ENCODE assay signal across 9 mouse cellular contexts in the genomic region with DNA sequence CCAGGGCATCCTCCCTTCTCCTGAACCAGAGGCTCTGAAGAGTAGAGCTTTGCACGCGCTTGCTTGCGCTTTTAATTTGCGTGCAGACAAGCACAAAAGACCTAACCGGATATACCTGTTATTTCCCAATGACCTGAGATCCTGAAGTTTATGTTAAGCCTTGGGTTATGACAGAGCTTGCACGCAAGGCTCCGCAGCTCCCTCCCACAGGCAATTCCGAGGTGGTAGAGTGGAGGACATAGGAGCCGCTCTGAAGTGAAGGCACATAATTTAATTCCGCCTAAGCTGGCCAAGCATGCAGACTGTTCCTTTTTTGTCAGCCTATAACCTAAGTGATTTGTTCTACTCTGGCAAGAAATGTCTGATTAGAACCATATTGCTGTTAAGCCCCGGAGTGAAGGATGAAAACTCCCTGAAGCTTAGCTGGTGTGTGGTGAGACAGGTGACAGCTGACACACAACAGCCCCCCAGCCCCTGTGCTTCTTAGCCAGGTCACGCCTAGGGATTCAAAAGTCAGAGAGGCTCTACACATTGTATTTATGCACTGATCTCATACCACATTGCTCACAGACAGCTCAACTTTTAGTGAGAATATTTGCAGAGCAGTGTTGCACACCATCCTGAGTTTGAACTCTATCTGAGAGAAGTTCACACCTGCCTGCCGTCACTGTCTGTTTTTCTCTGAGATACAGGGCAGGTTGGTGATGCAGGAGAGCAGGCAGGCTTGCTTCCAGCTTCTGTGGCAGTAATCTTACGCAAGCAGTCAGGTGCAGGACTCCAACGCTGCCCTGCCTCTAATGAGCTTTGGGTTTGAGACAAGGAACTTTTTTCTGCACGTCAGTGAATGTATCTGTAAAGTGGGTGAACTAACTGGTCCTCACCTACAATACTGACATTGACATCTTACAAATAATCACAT. TPM values are rescaled to one million over a fixed set of nuclear protein-coding genes. Genes with fewer than 3 reads are reported as not detected.
A peak's percentile ranks its signal among the peaks of the same experiment; 100 is the strongest.
DNase-seq lines count a peak whose midpoint lies in the region; ATAC-seq and TF ChIP-seq lines count a peak whose summit lies in the region.
"Had no signal": no experiment of that assay in that cellular context is flagged by ENCODE, and none has a peak within 500 bp of the region (broad histone marks: within the 10 kb centered on the region; RNA-seq: fewer than 3 reads in every experiment).

No protein-coding gene starts in this region.

- no peaks in the 10 kb centered on the region for H3K27me3 ChIP-seq in heart, embryonic 14.5 days (ENCODE audit: control insufficient read depth, insufficient read depth, low read length)
- 0 out of 2 replicates have a peak, but pooled peaks cover 5% of the 10 kb centered on the region for H3K27me3 ChIP-seq in embryonic facial prominence, embryonic 12.5 days
- 0 out of 2 replicates have a peak, but pooled peaks cover 6% of the 10 kb centered on the region for H3K27me3 ChIP-seq in intestine, embryonic 14.5 days (replicated peaks; ENCODE audit: control insufficient read depth, insufficient read depth, low read length)
- 0 out of 2 replicates have a peak, but pooled peaks cover 7% of the 10 kb centered on the region for H3K27me3 ChIP-seq in midbrain, embryonic 15.5 days (replicated peaks)

- H3K27ac ChIP-seq in heart, embryonic 14.5 days (replicated peaks in 1 of 2; ENCODE audit: control insufficient read depth in 1 of 2, insufficient read depth in 1 of 2, low read depth in 2 of 2, low read length in 2 of 2) = peak overlapping the region in 1 of 2 experiments; percentile 12; a peak in 1 of 4 replicates
- peak overlapping the region; percentile 20; the same call in 1 of the 2 replicates for H3K27ac ChIP-seq in embryonic facial prominence, embryonic 12.5 days
- H3K27ac ChIP-seq in intestine, embryonic 14.5 days (ENCODE audit: low read depth) = no peak overlapping the region
- no peak overlapping the region for H3K27ac ChIP-seq in midbrain, embryonic 15.5 days
- no peak overlapping the region for H3K27ac ChIP-seq in layer of hippocampus, adult 2 months

- no peak for TF ChIP-seq CTCF in layer of hippocampus, adult 2 months (conservative IDR thresholded peaks at IDR 0.05)

- H3K4me3 ChIP-seq in heart, embryonic 14.5 days (ENCODE audit: control insufficient read depth in 1 of 2, insufficient read depth in 1 of 2, low read depth in 1 of 2, low read length in 2 of 2) = peak overlapping the region; percentile 28 to 32
- H3K4me3 ChIP-seq in embryonic facial prominence, embryonic 12.5 days = no peak overlapping the region
- no peak overlapping the region for H3K4me3 ChIP-seq in intestine, embryonic 14.5 days (ENCODE audit: low read depth, low read length)
- peak overlapping the region; percentile 17 for H3K4me3 ChIP-seq in midbrain, embryonic 15.5 days
- H3K4me3 ChIP-seq in layer of hippocampus, adult 2 months = no peak overlapping the region; the same call in 1 of the 2 replicates
- H3K4me3 ChIP-seq: megakaryocyte, embryonic 14.5 days had no signal

- no peaks in the 10 kb centered on the region for H3K36me3 ChIP-seq in heart, embryonic 14.5 days (ENCODE audit: control insufficient read depth, insufficient read depth, low read length)
- H3K36me3 ChIP-seq in embryonic facial prominence, embryonic 12.5 days = no peaks in the 10 kb centered on the region
- no peaks in the 10 kb centered on the region for H3K36me3 ChIP-seq in intestine, embryonic 14.5 days (ENCODE audit: control insufficient read depth, insufficient read depth, low read length)
- no peaks in the 10 kb centered on the region for H3K36me3 ChIP-seq in midbrain, embryonic 15.5 days (replicated peaks)

- H3K4me1 ChIP-seq in heart, embryonic 14.5 days (ENCODE audit: control insufficient read depth in 2 of 2, insufficient read depth in 2 of 2, low read length in 2 of 2) = peaks cover 14 to 24% of the 10 kb centered on the region in 2 experiments
- peaks cover 30% of the 10 kb centered on the region for H3K4me1 ChIP-seq in embryonic facial prominence, embryonic 12.5 days
- H3K4me1 ChIP-seq in intestine, embryonic 14.5 days (replicated peaks; ENCODE audit: control insufficient read depth, insufficient read depth, low read length) = peaks cover 12% of the 10 kb centered on the region
- H3K4me1 ChIP-seq in midbrain, embryonic 15.5 days = peaks cover 13% of the 10 kb centered on the region; the same call in 1 of the 2 replicates
- H3K4me1 ChIP-seq: megakaryocyte, embryonic 14.5 days had no signal

- H3K9ac ChIP-seq in heart, embryonic 14.5 days (ENCODE audit: low read length) = no peak overlapping the region
- no peak overlapping the region for H3K9ac ChIP-seq in embryonic facial prominence, embryonic 12.5 days
- no peak overlapping the region for H3K9ac ChIP-seq in intestine, embryonic 14.5 days (ENCODE audit: low read length)
- H3K9ac ChIP-seq in midbrain, embryonic 15.5 days = no peak overlapping the region

- no peak for ATAC-seq in heart, embryonic 14.5 days (ENCODE audit: insufficient number of reproducible peaks, insufficient read depth, low FRiP score, low read depth)
- peak; percentile 58; the same call in 1 of the 2 replicates for ATAC-seq in embryonic facial prominence, embryonic 12.5 days (ENCODE audit: insufficient number of reproducible peaks, insufficient read depth, low FRiP score, low TSS enrichment)
- ATAC-seq in intestine, embryonic 14.5 days (replicated peaks; ENCODE audit: low FRiP score, low TSS enrichment, low read depth) = peak; percentile 74
- peak; percentile 42 for ATAC-seq in midbrain, embryonic 15.5 days (replicated peaks)
- no peak for ATAC-seq in erythroid progenitor cell, adult 5-6 weeks (replicated peaks; ENCODE audit: low FRiP score, poor library complexity, severe bottlenecking)

- peak overlapping the region; percentile 64 for H3K4me2 ChIP-seq in heart, embryonic 14.5 days (ENCODE audit: low read length)
- H3K4me2 ChIP-seq in embryonic facial prominence, embryonic 12.5 days (replicated peaks) = peak overlapping the region; percentile 40
- H3K4me2 ChIP-seq in intestine, embryonic 14.5 days (ENCODE audit: low read length) = peak overlapping the region; percentile 42
- H3K4me2 ChIP-seq in midbrain, embryonic 15.5 days = peak overlapping the region; percentile 42

- WGBS in heart, embryonic 14.5 days = 20% methylated on average over 16 of the region's 16 CpGs
- WGBS in embryonic facial prominence, embryonic 12.5 days = 19% methylated on average over 16 of the region's 16 CpGs
- WGBS in intestine, embryonic 14.5 days = 16% methylated on average over 16 of the region's 16 CpGs
- 35% methylated on average over 16 of the region's 16 CpGs for WGBS in midbrain, embryonic 15.5 days

- H3K9me3 ChIP-seq in heart, embryonic 14.5 days (ENCODE audit: control insufficient read depth, low read length) = no peaks in the 10 kb centered on the region
- H3K9me3 ChIP-seq in embryonic facial prominence, embryonic 12.5 days = no peaks in the 10 kb centered on the region
- H3K9me3 ChIP-seq in intestine, embryonic 14.5 days (ENCODE audit: control insufficient read depth, low read length) = no peaks in the 10 kb centered on the region
- H3K9me3 ChIP-seq in midbrain, embryonic 15.5 days = no peaks in the 10 kb centered on the region

- no peak for DNase-seq in heart, adult 9 months (ENCODE audit: low spot score in 2 of 2)
- DNase-seq in intestine, embryonic 14.5 days (ENCODE audit: low spot score) = peak; percentile 66
- no peak for DNase-seq in thymus, postnatal 14 days
- no peak for DNase-seq in layer of hippocampus, adult 2 months (ENCODE audit: low spot score in 2 of 2)

RNA-seq across cellular contexts. Expression of gene Cyp1b1, which starts 14.0 kb away (rescaled TPM):
- 0.36 and 1.1 TPM in 2 replicates for polyA plus RNA-seq in heart, embryonic 14.5 days (2014; fragmentation: Nextera tagmentation; extraction: Ambion mirVana)
- 10.1 and 13.4 TPM in 2 replicates for polyA plus RNA-seq in embryonic facial prominence, embryonic 12.5 days (2016; fragmentation: Nextera tagmentation; extraction: Ambion mirVana)
- polyA plus RNA-seq in intestine, embryonic 14.5 days (2014; fragmentation: Nextera tagmentation; extraction: Ambion mirVana) = 11.2 and 13.3 TPM in 2 replicates
- polyA plus RNA-seq in midbrain, embryonic 15.5 days (2015; fragmentation: Nextera tagmentation; extraction: Ambion mirVana) = 7.0 and 7.4 TPM in 2 replicates
- 1 to 10 TPM; 3.4 to 4.5 TPM for total RNA-seq in layer of hippocampus, adult 2 months (2021)
- total RNA-seq in erythroid progenitor cell, adult 5-6 weeks (2015; ENCODE audit: low replicate concordance) = 1.1 and 3.8 TPM in 2 replicates
- total RNA-seq in erythroid progenitor cell, adult 5-6 weeks (2017; ENCODE audit: low replicate concordance) = 0.13 and 1.2 TPM in 2 replicates

Comparison
In these comparisons a context has a peak if more than half of its experiments do, and no peak if none do; other contexts are left out.
1. ATAC-seq: peak in embryonic facial prominence, embryonic 12.5 days (single experiment), intestine, embryonic 14.5 days (single experiment) and midbrain, embryonic 15.5 days (single experiment); none in heart, embryonic 14.5 days (single experiment) and erythroid progenitor cell, adult 5-6 weeks (single experiment).
2. H3K4me3 ChIP-seq: peak in heart, embryonic 14.5 days (2 of 2) and midbrain, embryonic 15.5 days (single experiment); none in embryonic facial prominence, embryonic 12.5 days (single experiment), intestine, embryonic 14.5 days (single experiment) and layer of hippocampus, adult 2 months (single experiment).
3. Peak in every context shown above with its lines, with median percentiles within 50 percentile points of each other: H3K4me2 ChIP-seq.